Mouse (Mus musculus) cortical plate, adult 2 months (tissue): ENCODE measurements around the gene Lgalsl.

Experiments used
- CTCF ChIP-seq: fragments of 200-500 bp; IDR thresholded peaks from 2 replicates; pipeline ENCODE4 v1.5.1; 2011; ENCODE audit warnings: mild to moderate bottlenecking, control low read depth, low read length; ENCODE audit not compliant: insufficient read depth; ENCODE audit errors: extremely low read depth
- POLR2A ChIP-seq: fragments of 200-500 bp; IDR thresholded peaks from 2 replicates; pipeline ENCODE4 v1.6.1; 2011; ENCODE audit warnings: mild to moderate bottlenecking, low read length, control low read depth; ENCODE audit not compliant: insufficient read depth; ENCODE audit errors: extremely low read depth

DNA sequence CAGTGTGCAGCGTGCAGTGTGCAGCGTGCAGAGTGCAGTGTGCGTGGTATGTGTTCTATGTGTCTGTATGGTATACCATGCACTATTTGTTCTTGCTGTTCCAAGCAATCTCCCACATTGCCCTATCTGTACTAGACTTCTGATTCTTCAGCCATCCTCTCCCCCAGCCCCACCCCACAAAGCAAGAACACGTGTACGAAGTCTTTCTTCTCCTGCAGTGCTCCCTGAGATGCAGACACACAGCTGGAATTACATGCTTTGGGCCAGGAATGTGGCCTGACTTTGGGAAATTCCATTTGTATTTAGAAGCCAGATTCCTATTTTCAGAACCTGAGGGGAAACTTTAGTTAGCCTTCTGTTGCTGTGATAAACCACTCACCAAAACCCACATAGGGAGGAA, 18.5 kb upstream of the Lgalsl start:
- TF ChIP-seq CTCF, result no peak
- TF ChIP-seq POLR2A, result no peak
